Mouse (Mus musculus) layer of hippocampus, postnatal 36 days (tissue): Measurements from ENCODE around the gene A130010J15Rik. TPM values are rescaled to one million over a fixed set of nuclear protein-coding genes. Genes with fewer than 3 reads are reported as not detected.

Experiments used
- DNase-seq, 2 experiments: peaks; one replicate each; pipeline ENCODE4 v3.0.0; 2022
- total RNA-seq, 2 experiments: library from RNA; stranded (reverse); gene quantifications; 2 replicates each; pipeline ENCODE4 v1.2.3; 2021

Gene A130010J15Rik
- total RNA-seq, 2 experiments from 2014 or later: 4.4 to 5.6 TPM

DNA sequence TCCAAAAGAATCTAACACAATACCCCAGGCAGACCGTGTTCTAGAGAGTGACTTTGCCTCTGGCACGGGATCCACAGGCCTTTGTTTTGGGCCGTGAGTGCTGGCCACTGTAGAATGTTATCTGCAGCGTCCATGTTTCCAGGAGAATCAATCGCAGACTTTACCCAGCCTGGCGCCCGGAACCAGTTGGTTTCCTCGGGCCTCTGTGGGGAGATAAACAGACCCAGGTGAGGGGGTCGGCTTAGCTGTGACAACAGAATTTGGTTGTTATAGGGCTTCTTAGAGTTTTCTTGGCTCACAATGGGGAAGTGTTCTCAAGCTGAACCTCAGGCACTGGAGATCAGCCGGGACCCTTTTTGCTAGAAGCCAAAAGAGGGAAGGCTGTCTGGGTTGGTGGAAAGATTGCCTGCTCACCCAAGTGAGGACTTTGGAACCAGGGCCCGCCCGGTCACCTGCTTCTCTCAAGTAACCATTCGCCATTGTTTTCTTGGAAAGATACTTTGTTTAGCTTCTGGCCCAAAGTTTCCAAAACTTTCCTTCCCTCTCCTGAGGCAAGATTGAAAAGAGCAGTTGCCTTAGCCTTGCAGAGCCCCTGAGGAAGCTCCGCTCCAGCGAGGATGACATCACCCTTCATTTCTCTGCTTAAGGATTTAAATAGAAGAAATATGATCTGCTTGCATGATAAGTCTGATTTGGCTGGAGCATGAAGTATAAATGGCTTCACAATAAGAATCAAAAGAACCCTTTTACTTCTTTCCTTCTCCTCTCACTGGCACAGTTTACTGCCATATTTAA lies 11.3 kb upstream of the A130010J15Rik start:
- no peak for DNase-seq

DNA sequence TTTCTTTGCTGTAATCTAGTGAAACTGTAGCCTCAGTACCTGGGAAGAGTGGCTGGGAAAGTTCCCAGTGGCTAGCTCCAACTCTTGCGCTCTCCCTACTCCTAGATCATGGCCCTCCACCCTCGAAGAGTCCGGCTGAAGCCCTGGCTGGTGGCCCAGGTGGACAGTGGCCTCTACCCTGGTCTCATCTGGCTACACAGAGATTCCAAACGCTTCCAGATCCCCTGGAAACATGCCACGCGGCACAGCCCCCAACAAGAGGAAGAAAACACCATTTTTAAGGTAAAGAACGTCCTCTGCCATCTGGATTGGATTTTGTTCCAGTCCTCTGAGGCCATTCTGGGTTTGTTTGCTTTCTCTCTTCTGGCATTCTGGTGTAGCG lies 10.7 kb upstream of the A130010J15Rik start:
- no peak for DNase-seq

DNA sequence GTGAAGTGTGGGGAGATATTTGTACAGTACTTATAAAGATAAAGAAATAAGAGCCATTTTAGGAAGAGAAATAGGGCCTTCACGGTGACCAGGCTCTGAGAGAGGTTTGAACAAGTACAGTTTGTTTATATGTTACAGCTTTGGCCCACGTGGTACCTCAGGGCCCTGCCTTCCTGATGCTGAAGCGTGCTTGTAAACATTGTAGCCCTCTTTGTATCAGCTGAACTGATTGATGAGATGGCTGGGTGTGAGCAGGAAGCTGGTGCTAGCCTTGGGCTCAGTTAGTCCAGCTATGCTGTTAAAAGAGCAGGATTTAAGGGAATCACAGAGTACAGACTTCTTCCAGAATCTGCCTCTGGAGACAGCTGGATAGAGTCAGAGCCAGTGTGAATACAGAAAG lies 8.7 kb upstream of the A130010J15Rik start:
- no peak for DNase-seq

DNA sequence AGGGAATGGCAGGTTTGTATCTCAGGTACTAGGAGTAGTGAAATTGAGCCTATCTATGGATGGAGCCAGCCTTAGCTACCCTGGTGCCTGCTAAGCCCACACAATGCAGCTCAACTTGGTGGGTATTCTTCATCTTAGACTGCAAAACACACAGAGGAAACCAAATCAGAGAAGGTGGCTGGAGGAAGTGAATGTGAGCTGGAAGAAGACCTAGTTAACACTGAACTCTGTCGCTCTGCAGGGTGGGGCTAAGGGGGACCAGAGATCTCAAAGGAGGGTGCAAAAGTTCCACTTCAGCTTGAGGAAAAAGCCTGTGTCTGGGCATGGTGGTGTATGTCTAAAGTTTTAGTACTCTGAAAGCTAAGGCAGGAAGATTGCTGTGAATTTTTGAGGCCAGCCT lies 8.2 kb upstream of the A130010J15Rik start:
- no peak for DNase-seq

DNA sequence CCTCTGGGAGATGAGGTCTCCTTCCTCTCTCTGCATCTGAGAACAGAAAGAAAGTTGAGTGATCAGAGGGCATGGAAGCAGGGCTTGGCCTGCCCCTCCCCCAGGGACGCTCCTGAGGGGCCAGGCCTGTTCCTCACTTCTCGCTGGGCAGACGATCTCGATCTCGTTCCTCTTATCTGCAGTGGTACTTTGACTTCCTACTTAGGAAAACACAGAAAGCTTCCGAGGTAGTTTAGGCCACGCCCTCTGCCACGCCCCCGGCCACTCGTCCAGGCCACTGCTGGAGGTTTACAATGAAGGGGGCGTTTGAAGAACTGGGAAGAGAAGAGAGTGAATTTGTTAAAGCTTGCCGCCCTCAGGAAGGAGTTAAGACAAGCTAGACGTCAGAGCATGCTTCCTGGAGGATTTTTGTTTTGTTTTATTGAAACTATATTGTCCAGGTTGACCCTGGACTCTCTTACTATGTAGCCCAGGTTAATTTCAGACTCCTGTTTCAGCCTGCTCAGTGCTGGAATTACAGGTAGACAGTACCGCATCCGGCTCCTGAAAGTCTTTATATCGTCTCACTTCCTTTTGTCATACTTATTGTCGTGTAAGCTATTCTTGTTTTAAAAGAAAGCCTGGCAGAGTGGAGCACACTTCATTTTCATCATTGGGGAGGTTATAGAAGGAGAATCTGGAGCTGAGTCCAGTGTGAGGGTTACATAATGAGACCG lies 7.4 kb upstream of the A130010J15Rik start:
- DNase-seq: no peak

DNA sequence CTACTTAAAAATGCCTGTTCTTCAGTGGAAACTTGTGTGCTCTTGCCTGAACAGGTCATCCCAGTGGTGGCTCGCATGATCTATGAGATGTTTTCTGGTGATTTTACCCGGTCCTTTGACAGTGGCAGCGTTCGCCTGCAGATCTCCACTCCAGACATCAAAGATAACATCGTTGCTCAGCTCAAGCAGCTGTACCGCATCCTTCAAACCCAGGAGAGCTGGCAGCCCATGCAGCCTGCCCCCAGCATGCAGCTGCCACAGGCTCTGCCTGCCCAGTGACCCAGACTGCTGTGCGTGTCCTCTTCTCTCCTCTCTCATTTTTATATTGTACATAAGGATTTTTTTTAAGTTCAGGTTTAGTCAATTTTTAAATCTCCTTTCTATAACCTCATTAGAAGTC lies 1.4 kb downstream of the A130010J15Rik start:
- no peak for DNase-seq

DNA sequence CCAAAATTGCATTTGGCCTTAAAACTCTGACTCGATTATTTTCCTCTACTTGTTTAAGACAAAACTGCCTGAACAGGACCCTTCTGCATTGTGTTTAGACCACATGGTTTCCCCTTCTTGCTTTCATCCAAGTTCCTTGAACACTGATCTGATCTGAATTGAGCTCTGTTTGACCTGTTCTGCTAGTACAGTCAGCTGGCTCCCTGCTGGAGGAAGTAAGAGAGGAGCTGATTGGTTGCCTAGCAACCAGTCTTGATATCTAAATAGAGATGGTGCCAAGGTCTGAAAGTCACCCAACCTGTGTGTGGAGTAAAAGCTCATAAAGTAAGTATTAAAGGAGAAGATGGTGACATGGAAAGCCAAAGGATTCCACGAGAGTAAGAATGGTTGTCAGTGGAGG lies 2.0 kb downstream of the A130010J15Rik start:
- no peak for DNase-seq

DNA sequence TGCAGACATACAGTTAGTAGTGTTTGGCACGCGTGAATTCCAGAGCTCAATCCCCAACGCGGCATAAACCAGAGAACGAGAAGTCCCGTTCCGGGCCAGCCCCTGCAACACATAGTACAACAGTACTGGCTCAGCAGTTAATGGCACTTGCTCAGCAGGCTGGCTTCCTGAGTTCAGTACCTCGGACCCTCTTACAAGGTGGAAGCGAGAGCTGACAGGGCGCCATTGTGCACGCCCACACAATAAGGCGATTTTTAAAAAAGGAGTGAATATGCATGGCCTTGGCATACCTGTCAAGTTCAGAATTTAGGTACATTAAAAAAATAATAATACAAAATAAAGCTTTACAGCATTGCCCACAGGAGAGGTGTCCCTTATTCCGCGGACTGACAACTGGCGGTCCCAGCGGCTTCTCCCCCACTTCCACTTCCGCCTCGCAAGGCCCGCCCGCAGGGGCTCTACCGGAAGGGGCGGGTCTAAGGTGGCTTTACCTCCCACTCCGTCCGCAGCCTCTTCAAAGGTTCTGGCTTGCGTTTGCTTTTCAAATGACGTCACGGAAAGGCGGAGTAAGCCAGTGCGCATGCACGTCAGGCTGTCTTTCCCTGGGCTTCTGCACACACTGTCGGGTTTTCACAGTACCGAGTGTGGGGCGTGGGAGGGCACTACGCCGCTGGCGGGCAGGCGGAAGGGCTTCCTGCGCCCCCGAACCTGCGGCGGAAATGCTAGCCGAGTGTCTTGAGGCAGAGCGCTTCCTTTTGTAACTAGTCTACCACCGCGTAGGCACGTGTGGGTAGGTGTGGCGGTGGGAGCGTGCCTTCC lies 5.4 kb downstream of the A130010J15Rik start:
- peak; percentile 94 to 96 for DNase-seq

DNA sequence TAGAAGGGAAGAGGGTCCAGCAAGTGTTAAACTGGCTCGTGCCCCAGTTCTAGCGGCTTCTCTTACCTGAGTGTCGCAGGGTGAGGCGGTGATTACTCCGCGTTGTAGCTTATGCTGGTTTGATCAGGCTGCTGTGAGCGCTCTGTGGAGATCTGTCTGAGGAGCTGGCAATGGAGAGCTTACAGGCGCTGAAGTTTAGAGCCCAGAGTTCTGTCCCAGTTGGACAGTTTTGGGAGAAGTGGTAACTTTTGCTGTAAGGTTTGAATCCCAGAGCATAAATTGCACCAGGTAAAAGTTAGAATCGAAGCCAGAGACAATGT lies 5.9 kb downstream of the A130010J15Rik start:
- no peak for DNase-seq

DNA sequence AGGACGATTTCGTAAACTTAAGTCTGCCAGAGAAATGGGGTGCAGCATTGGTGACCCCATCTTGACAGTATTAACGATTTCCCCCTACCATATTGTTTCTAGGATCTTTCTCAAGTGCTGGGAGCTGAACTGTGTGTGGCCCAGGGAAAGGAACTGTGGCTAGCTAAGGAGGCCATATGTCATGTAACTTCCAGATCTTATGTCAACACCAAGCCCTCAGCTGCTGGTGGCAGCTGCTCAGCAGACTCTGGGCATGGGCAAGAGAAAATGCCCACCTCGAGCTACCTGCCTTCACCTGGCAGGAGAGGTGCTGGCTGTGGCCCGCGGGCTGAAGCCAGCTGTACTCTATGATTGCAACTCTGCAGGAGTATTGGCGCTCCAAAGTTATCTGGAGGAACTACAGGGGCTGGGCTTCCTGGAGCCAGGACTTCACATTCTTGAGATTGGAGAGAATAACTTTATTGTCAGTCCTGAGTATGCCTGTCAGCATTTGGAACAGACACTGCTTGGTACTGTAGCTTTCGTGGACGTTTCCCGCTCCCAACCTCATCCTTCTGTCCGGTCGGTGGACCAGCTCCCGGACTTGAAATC lies 6.4 kb downstream of the A130010J15Rik start:
- no peak for DNase-seq

DNA sequence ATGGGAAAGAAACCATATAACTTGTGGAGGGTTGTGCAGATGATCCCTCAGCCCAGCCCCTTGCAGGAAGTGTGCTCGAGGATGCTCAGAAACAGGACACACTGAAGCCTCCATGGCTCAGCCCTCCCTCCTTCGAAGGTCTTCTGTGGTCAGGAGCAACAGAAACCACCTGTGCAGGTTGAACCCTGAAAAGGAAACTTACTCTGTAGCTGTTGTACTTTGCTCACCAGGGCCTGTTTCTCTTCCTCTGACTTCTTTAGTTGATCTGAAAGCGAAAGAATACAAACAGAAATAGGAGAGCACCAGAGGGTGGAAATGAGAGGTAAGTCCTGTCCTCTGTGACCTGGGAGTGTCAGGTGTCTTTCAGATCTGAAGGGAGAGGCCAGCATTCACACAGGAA lies 13.3 kb downstream of the A130010J15Rik start:
- no peak for DNase-seq

DNA sequence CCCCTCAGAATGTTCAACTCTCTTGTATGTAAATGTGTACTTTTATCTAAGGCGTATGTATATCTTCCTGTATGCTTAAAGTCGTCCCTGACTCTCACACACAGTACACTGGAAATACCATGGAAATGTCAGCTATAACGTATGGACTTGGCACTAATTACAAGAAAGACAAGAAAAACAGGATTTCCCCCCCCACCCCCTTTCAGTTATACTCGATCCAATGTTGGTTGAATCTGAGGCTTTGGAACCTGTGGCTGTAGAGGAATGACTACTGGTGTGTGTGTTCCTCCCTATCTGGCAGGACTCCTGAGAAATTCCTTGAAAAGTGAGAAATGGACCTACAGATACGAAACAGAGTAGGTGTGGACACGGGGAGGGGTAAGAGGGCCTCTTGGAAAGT lies 20.4 kb downstream of the A130010J15Rik start:
- no peak for DNase-seq

DNA sequence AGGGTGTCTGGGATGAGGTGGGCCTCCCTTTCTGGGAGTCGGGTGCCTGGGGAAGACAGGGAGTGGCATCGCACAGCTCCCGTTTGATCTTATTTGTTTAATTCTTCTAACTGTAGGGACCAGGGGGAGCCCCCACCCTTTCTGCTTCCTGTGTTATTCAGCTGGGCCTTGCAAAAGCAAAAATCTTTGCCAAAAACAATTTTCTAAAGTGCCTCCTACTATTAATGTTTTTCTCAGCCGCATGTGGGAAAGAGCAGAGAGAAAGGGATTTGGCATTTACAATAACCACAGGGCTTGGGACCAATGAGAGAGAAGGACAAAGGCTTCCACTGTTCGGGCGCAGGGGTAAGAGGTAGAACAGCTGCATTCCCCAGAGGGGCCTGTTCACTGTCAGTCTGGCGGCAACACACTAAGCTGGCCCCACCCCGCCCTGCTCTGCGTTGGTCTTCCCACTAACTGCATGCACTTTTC lies 21.3 kb downstream of the A130010J15Rik start:
- DNase-seq: no peak

DNA sequence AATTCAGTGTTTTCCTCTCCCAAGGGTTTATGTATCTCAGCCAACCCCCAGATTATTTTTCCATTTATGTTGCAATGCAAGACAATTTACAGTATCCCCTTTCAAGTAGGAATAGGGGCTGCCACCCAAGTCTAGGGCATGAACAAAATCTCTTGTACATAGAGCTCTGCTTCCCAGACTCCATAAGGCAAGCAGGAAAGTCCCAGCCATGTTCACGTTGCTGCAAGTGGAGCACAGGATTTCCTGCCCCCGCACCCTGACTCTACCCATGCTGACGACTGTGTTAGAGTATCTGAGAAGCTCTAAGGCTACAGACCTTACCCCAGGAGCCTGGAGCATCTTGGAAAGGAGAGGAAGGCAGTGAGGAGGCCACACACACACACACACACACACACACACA lies 21.9 kb downstream of the A130010J15Rik start:
- DNase-seq: no peak

DNA sequence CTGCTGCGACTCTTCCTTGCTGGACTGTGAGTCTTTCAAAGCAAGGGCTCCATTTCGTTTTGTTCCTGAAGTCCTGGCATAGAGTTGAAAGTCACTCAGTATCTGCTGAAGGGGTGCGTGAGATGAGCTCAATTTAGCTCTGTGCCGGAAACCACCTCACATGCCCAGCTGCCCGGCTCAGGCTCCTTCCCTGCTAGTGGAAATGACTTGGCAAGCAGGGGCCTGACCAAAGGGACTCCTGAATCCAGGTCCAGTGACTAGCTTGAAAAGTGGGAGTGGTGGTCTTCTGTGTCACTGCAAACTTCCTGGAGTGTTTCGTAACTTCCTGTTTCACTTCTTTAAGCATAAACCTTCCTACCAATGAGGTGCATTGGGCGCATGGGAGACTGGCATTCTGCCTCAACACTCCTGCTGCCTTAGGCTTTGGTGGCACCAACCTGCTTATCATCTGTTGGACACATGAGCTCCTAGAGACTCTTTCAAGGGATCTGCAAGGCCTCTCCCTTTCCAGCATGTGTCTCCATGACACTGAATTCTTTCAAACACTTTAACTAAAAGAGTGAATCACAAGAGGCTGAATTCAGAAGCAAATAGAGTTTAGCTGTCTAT lies 23.9 kb downstream of the A130010J15Rik start:
- DNase-seq: no peak

DNA sequence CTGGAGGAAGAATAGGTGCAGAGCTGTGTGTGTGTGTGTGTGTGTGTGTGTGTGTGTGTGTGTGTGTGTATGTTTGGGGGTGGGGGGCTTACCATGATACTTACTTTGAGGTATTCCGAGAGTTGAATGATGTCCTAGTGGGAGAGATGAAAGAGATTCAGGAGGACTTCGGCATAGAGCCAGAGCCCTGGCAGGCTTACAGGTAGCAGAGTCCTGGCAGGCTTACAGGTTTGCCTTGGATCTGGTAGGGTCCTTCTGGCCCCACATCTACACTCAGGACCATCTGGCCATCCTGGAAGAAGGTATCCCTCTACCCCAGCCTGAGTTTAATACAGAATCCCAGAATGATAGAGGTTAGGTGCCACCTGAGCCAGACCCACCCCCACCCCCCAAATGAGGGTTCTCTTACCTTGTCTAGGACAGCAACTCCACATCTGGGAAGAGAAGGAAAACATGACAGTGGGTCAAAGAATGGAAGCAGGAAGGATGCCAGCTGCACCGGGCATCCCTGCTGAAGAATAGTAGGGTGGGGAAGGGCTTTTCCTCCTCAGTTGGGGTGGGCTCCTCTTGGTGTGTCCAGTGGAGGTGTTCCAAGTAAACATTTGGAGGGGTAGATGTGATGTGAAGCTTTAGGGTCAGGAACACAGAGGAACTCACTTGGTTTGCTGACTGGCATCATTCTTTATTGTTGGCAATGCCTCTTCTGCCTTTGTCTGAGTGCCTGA lies 26.7 kb downstream of the A130010J15Rik start:
- DNase-seq: no peak

DNA sequence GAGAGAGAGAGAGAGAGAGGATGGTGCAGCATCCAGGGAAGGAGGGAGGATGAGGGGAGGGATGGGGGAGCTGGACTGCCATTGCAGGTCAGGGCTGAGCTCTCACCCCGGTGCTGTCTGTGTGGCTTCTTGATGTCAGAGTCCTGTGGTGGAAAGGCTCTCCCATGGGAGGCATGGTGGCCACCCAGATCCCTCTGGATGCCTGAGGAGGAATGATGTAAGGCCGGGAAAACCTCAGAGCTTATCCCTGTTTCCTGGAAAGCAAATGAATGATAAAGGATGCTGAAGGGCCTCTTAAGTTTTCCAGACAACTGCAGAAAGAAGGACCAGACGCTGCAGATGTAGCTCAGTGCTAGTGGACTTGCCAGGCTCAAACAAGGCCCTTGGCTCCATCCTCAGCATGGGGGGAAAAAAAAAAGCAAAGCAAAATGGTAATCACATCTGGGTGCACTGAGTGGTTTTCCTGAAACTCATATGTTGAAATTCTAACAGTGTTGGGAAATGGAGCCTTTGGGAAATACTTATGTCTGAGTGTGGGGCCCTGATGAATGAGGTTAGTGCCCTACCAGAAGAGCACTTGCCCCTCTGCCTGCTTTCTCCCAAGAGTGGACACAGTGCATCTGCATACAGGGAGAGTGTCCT lies 27.4 kb downstream of the A130010J15Rik start:
- no peak for DNase-seq

DNA sequence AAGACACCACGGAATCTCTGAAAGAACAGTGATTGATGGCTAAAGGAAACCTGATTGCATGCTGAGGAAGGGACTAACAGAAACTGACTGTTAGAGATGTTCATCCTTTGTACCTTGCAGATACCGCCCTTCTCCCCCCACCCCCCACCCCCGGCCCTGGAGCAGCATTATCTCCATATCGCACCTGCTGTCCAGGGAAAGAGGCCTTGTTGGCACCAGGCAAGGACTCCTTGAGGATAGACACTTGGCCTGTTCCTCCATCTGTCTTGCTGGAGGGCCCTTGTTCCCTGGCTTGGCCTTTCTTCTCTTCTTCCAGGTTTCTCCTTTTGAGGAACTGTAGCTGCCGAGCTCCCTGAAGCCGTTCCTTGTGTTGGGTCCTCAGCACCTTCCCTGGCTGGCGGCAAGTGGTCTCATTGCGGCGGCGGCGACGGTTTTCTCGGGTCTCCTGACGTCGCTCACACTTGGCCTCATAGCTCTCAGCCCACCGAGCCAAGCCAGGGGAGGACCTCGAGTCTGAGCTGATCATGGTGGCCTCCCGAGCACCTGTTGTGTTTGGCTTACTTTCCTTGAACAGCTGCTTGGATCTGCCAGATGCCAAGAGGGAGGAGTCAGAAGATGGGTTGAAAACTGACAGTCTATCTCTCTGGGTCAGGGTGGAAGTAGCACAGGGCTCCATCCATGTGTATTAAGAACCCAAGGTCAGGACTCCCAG lies 29.8 kb downstream of the A130010J15Rik start:
- no peak for DNase-seq

DNA sequence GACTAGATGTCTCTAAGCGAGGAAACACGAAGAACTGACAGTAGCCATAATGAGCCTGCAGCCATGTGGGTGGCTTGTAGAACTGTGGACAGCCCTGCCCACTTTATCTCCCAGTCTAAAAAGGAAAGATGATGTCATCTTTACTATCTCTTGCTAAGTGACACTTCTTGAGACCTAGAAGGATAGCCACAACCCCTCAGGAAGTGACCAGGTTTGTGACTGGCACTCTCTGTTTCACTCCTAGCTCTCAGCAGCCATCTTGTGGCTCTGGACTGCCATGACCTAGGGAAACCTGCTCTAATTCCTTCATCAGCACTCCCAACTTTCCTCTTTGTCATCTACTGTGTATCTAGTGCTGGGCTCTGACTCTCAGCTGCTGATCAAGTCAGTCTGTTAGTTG lies 30.5 kb downstream of the A130010J15Rik start:
- DNase-seq: no peak

DNA sequence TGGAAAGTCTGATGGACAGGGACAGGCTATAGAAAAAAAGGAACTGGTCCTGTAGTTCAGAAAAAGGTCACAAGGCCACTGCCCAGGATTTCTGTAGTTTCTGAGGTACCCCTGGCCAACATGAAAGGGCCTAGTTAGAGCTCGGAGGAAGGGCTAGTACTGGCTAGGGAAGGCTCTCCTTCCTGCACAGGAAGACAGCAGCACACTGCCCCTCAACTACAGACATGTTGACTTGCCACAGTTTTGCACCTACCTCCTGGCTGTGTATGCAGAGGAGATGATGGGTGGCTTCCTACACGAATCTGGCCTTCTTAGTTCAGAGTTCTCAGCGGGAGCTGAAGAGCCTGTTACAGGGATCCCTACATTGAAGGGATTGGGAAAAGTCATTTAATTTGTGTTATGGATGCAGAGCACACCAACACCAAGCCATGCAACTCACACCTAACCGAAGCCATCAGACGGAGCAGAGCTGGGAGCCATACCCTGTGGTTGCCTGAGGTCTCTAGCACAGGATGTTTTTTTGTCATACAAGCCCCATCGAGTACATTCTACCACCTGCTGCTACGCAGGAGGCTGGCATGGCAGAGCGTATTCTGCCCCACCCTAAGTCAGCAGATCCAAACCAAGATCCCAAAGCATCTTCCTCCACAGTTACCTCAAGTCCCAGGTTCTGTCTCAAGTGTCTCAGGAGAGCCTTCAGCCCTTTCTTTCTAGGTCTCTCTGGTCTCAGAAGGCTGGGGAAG lies 33.0 kb downstream of the A130010J15Rik start:
- no peak for DNase-seq
